33 mouse cellular contexts compared by ENCODE assay signal in genomic region chr17:69821901-69822300, GRCm38 (mm10).
"Had no signal": no experiment of that assay in that cellular context is flagged by ENCODE, and none has a peak within 500 bp of the region (broad histone marks: within the 10 kb centered on the region; RNA-seq: fewer than 3 reads in every experiment).

No protein-coding gene starts in this region.

- H3K9me3 ChIP-seq: heart, embryonic 10.5 days; heart, embryonic 12.5 days; heart, embryonic 15.5 days; hindbrain, embryonic 10.5 days; hindbrain, embryonic 12.5 days; hindbrain, embryonic 13.5 days; hindbrain, embryonic 15.5 days; intestine, embryonic 15.5 days; kidney, embryonic 15.5 days had no signal

- ATAC-seq: hindbrain, embryonic 16.5 days; hindbrain, postnatal 0 days; inflammation-experienced regulatory T-cells, adult 6 months; intestine, embryonic 15.5 days; intestine, embryonic 16.5 days; intestine, postnatal 0 days had no signal

- H3K27ac ChIP-seq: heart, embryonic 10.5 days; heart, embryonic 13.5 days; heart, embryonic 15.5 days; hindbrain, embryonic 10.5 days; hindbrain, embryonic 12.5 days; hindbrain, embryonic 13.5 days; hindbrain, embryonic 14.5 days; hindbrain, embryonic 15.5 days; hindbrain, postnatal 0 days; intestine, embryonic 15.5 days; kidney, embryonic 15.5 days; kidney, postnatal 0 days; left cerebral cortex, adult 2 months had no signal

- H3K4me2 ChIP-seq: heart, embryonic 11.5 days; heart, embryonic 12.5 days; heart, embryonic 13.5 days; heart, embryonic 15.5 days; hindbrain, embryonic 12.5 days; hindbrain, embryonic 13.5 days; hindbrain, embryonic 14.5 days; hindbrain, embryonic 15.5 days; intestine, embryonic 15.5 days; kidney, embryonic 15.5 days had no signal

- H3K36me3 ChIP-seq: heart, embryonic 10.5 days; heart, embryonic 12.5 days; heart, embryonic 13.5 days; heart, embryonic 15.5 days; hindbrain, embryonic 10.5 days; hindbrain, embryonic 12.5 days; hindbrain, embryonic 13.5 days; hindbrain, embryonic 15.5 days; intestine, embryonic 15.5 days; kidney, embryonic 15.5 days had no signal

- H3K9ac ChIP-seq: heart, embryonic 12.5 days; heart, embryonic 13.5 days; heart, embryonic 15.5 days; hindbrain, embryonic 12.5 days; hindbrain, embryonic 13.5 days; hindbrain, embryonic 14.5 days; hindbrain, embryonic 15.5 days; intestine, embryonic 15.5 days; kidney, embryonic 15.5 days had no signal

- H3K27me3 ChIP-seq: heart, embryonic 12.5 days; heart, embryonic 13.5 days; heart, embryonic 15.5 days; hindbrain, embryonic 12.5 days; hindbrain, embryonic 13.5 days; hindbrain, embryonic 15.5 days; intestine, embryonic 15.5 days; kidney, embryonic 15.5 days had no signal

- DNase-seq: heart, postnatal 10 days; heart, postnatal 14 days; heart, postnatal 36 days; heart, postnatal 4 days; kidney, adult 11 months; kidney, adult 18-20 months; kidney, adult 2 months; kidney, adult 8-10 months; kidney, adult 9 months; kidney, postnatal 10 days; kidney, postnatal 14 days; kidney, postnatal 25 days; kidney, postnatal 36 days; kidney, postnatal 4 days had no signal

- H3K4me3 ChIP-seq: heart, embryonic 10.5 days; heart, embryonic 12.5 days; heart, embryonic 13.5 days; heart, embryonic 15.5 days; hindbrain, embryonic 10.5 days; hindbrain, embryonic 12.5 days; hindbrain, embryonic 13.5 days; hindbrain, embryonic 15.5 days; intestine, embryonic 15.5 days; kidney, embryonic 15.5 days; left cerebral cortex, adult 2 months had no signal

- H3K4me1 ChIP-seq: heart, embryonic 10.5 days; heart, embryonic 12.5 days; heart, embryonic 13.5 days; heart, embryonic 15.5 days; hindbrain, embryonic 10.5 days; hindbrain, embryonic 12.5 days; hindbrain, embryonic 13.5 days; hindbrain, embryonic 15.5 days; intestine, embryonic 15.5 days; kidney, embryonic 15.5 days had no signal
